Mouse (Mus musculus): Measurements from ENCODE around the gene 1700067P10Rik. TPM values are rescaled to one million over a fixed set of nuclear protein-coding genes. Genes with fewer than 3 reads are reported as not detected.

The 1700067P10Rik gene
- polyA plus RNA-seq, 1 experiment from 2014 or later = not detected

DNA sequence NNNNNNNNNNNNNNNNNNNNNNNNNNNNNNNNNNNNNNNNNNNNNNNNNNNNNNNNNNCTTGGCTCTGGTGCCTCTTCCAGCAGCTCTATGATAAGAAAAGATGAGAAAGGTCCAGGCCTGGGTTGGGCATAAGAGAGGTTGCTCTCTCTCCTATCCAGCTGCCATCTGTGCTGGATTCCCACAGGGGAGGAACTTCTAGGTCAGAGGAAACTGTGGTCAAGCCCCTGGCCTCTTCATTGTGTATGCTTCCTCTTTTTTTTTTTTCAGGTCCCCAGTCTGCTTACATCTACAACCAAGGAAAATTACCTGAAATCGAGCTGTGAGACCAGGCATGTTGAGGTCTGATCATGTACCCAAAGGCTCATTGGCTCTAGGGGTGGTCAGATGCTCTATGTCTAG lies 29.5 kb downstream of the 1700067P10Rik start:
- H3K9ac ChIP-seq (replicated peaks) = no peak overlapping the region
- H3K4me2 ChIP-seq = no peak overlapping the region
- ATAC-seq (ENCODE audit: insufficient number of reproducible peaks, insufficient read depth, low FRiP score, low TSS enrichment, low read depth) = no peak
- no peaks in the 10 kb centered on the region for H3K4me1 ChIP-seq (replicated peaks)
- H3K36me3 ChIP-seq = no peaks in the 10 kb centered on the region
- no peak overlapping the region for H3K27ac ChIP-seq
- H3K4me3 ChIP-seq (replicated peaks) = no peak overlapping the region
- H3K9me3 ChIP-seq = peaks cover 5% of the 10 kb centered on the region; the same call in 1 of the 2 replicates
- 0 out of 2 replicates have a peak, but pooled peaks cover 5% of the 10 kb centered on the region for H3K27me3 ChIP-seq
- 72% methylated on average over 1 of the region's 1 CpGs for WGBS

DNA sequence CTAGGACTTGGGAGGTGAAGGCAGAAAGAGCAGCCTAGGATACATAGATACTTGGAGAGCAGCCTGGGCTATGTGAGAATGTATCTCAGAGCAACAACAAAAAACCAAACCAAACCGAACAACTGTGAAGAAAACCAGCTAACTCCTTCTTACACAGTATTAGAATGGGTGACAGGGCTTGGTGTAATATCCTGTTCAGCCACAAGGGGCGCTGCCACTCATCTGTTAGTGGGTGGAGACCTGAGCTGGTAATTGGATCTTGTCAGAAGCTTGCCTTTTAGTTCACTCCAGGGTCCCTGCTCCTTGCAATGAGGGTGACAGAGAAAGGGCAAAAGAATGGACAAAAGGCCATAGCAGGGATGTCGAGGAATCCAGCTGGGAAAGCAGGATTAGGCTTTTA lies 30.5 kb downstream of the 1700067P10Rik start:
- no peak overlapping the region for H3K9ac ChIP-seq (replicated peaks)
- no peaks in the 10 kb centered on the region for H3K4me1 ChIP-seq (replicated peaks)
- H3K9me3 ChIP-seq = no peaks in the 10 kb centered on the region
- no peaks in the 10 kb centered on the region for H3K36me3 ChIP-seq
- H3K4me3 ChIP-seq (replicated peaks) = no peak overlapping the region
- ATAC-seq (ENCODE audit: insufficient number of reproducible peaks, insufficient read depth, low FRiP score, low TSS enrichment, low read depth) = peak; percentile 31; the same call in 1 of the 2 replicates
- no peak overlapping the region for H3K4me2 ChIP-seq
- H3K27me3 ChIP-seq = 0 out of 2 replicates have a peak, but pooled peaks cover 5% of the 10 kb centered on the region
- no peak overlapping the region for H3K27ac ChIP-seq
- 27% methylated on average over 3 of the region's 3 CpGs for WGBS

DNA sequence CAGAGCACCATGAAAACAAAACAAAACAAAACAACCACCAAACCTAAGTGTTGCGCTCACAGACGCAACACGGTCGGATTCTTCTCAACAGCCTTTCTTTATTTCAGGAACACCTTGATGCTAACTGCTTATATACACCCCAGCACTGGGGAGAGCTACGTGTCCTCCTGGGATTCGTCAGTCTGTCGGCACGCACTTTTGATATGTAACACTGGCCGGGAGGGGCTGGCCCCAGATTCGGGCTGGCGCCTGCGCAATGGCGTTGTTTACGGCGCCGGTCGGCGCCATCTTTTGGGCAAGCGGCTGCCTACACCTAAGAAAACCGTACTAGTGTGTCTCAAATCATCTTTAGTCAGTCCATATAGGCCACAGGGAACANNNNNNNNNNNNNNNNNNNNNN lies 31.3 kb downstream of the 1700067P10Rik start:
- Histone ChIP-seq H3K4me1 (replicated peaks) (no peaks in the 10 kb centered on the region), H3K4me3 (replicated peaks) (no peak overlapping the region), H3K27me3 (0 out of 2 replicates have a peak, but pooled peaks cover 5% of the 10 kb centered on the region), H3K36me3 (no peaks in the 10 kb centered on the region), H3K9me3 (no peaks in the 10 kb centered on the region), H3K4me2 (no peak overlapping the region), H3K9ac (replicated peaks) (no peak overlapping the region), H3K27ac (no peak overlapping the region)
- 90% methylated on average over 20 of the region's 20 CpGs for WGBS
- no peak for ATAC-seq (ENCODE audit: insufficient number of reproducible peaks, insufficient read depth, low FRiP score, low TSS enrichment, low read depth)

DNA sequence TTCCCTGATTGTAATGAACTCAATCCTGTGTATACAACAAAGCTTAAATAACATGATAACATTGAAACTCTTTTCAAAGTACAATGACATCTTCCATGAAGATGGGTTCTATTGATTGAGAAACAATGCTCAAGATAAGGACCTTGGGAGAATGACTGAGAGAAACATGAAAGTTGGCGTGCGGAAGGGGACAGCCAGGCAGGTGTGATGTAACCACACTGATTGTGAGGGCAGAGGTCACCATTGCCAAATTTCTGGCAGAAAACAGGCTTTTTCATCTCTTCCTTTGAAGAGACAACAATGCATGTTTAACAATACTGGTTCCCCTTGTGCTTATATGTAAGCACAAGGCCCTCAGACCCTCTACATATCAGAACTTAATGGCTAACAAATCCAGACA lies 43.7 kb downstream of the 1700067P10Rik start:
- H3K27me3 ChIP-seq = no peaks in the 10 kb centered on the region
- no peak overlapping the region for H3K9ac ChIP-seq (replicated peaks)
- no peaks in the 10 kb centered on the region for H3K36me3 ChIP-seq
- 87% methylated on average over 2 of the region's 2 CpGs for WGBS
- no peaks in the 10 kb centered on the region for H3K9me3 ChIP-seq
- no peak overlapping the region for H3K4me3 ChIP-seq (replicated peaks)
- H3K4me2 ChIP-seq = no peak overlapping the region
- no peak for ATAC-seq (ENCODE audit: insufficient number of reproducible peaks, insufficient read depth, low FRiP score, low TSS enrichment, low read depth)
- H3K27ac ChIP-seq = no peak overlapping the region
- H3K4me1 ChIP-seq (replicated peaks) = no peaks in the 10 kb centered on the region

Other genes starting within 250 kb of the 1700067P10Rik start
- gene Foxp4, start 164.7 kb upstream of the 1700067P10Rik start, polyA plus RNA-seq (2016; fragmentation: Nextera tagmentation; extraction: Ambion mirVana) = 35.1 and 41.5 TPM in 2 replicates
- gene 1700122O11Rik, start 51.0 kb upstream of the 1700067P10Rik start, polyA plus RNA-seq (2016; fragmentation: Nextera tagmentation; extraction: Ambion mirVana) = not detected in 2 replicates
- not detected in 2 replicates for gene 9830107B12Rik, start 56.9 kb downstream of the 1700067P10Rik start, polyA plus RNA-seq (2016; fragmentation: Nextera tagmentation; extraction: Ambion mirVana)
- gene A530064D06Rik, start 78.0 kb downstream of the 1700067P10Rik start, polyA plus RNA-seq (2016; fragmentation: Nextera tagmentation; extraction: Ambion mirVana) = not detected in 2 replicates
- 0.13 TPM in 1 of 2 replicates, not detected in the other for gene Trem1, start 143.4 kb downstream of the 1700067P10Rik start, polyA plus RNA-seq (2016; fragmentation: Nextera tagmentation; extraction: Ambion mirVana)
- not detected in 2 replicates for gene Trem3, start 158.5 kb downstream of the 1700067P10Rik start, polyA plus RNA-seq (2016; fragmentation: Nextera tagmentation; extraction: Ambion mirVana)
- not detected in 2 replicates for gene Treml4, start 175.0 kb downstream of the 1700067P10Rik start, polyA plus RNA-seq (2016; fragmentation: Nextera tagmentation; extraction: Ambion mirVana)
- gene Treml2, start 210.2 kb downstream of the 1700067P10Rik start, polyA plus RNA-seq (2016; fragmentation: Nextera tagmentation; extraction: Ambion mirVana) = 0.10 and 0.58 TPM in 2 replicates
- 0.10 TPM in 1 of 2 replicates, not detected in the other for gene B430306N03Rik, start 226.8 kb downstream of the 1700067P10Rik start, polyA plus RNA-seq (2016; fragmentation: Nextera tagmentation; extraction: Ambion mirVana)